Mouse (Mus musculus): ENCODE results near the gene Gm20929.
"Not testable (repeated sequence)": the region's sequence is repeated elsewhere in the genome, so short reads cannot be mapped to it uniquely, and the experiment has no call there.

The Gm20929 gene

GRCm38 (mm10) chrY:53843649-53844048 is at the start of gene Gm20929:
TSS of gene Gm20929 (plus strand) at chrY:53843949.
- not testable (repeated sequence) for DNase-seq (ENCODE audit: extremely low spot score, low spot score)

Data from neural tube, embryonic 10.5 days (tissue).